Mouse (Mus musculus): ENCODE measurements around the gene March2.
A peak's percentile ranks its signal among the peaks of the same experiment; 100 is the strongest.

The March2 gene

GRCm38 (mm10) chr17:33718944-33719725, 665 bp upstream of the March2 start:
- DNase-seq (ENCODE audit: low spot score in 2 of 2), result no peak

GRCm38 (mm10) chr17:33717982-33718381, 488 bp downstream of the March2 start:
- no peak for DNase-seq (ENCODE audit: low spot score in 2 of 2)

GRCm38 (mm10) chr17:33717246-33717645, 1.2 kb downstream of the March2 start:
- DNase-seq (ENCODE audit: low spot score in 2 of 2), result no peak

GRCm38 (mm10) chr17:33714779-33715178, 3.7 kb downstream of the March2 start:
- DNase-seq (ENCODE audit: low spot score in 2 of 2), result no peak

GRCm38 (mm10) chr17:33713271-33713670, 5.2 kb downstream of the March2 start:
- DNase-seq (ENCODE audit: low spot score in 2 of 2), result no peak

- DNase-seq (ENCODE audit: low spot score in 2 of 2), result no peak
These were observed 8.6 kb downstream of the March2 start for GRCm38 (mm10) chr17:33709834-33710233.

GRCm38 (mm10) chr17:33703091-33703490, 15.4 kb downstream of the March2 start:
- no peak for DNase-seq (ENCODE audit: low spot score in 2 of 2)

- DNase-seq (ENCODE audit: low spot score in 2 of 2), result no peak
These were observed 16.3 kb downstream of the March2 start for GRCm38 (mm10) chr17:33702178-33702577.

GRCm38 (mm10) chr17:33695471-33695870, 23.0 kb downstream of the March2 start:
- no peak for DNase-seq (ENCODE audit: low spot score in 2 of 2)

GRCm38 (mm10) chr17:33686760-33687159, 31.7 kb downstream of the March2 start, which contains the start of gene Hnrnpm:
TSS of gene Hnrnpm (minus strand) at chr17:33686860.
- DNase-seq (ENCODE audit: low spot score in 2 of 2), result no peak

- DNase-seq (ENCODE audit: low spot score in 2 of 2), result peak; percentile 94 to 95
These were observed 33.2 kb downstream of the March2 start for GRCm38 (mm10) chr17:33685249-33685653.

- DNase-seq (ENCODE audit: low spot score in 2 of 2), result peak; percentile 62
These were observed 33.7 kb downstream of the March2 start for GRCm38 (mm10) chr17:33684671-33685231.

- no peak for DNase-seq (ENCODE audit: low spot score in 2 of 2)
These were observed 36.7 kb downstream of the March2 start for GRCm38 (mm10) chr17:33681767-33682166.

- no peak for DNase-seq (ENCODE audit: low spot score in 2 of 2)
These were observed 39.7 kb downstream of the March2 start for GRCm38 (mm10) chr17:33678771-33679170.

GRCm38 (mm10) chr17:33676086-33676485, 42.4 kb downstream of the March2 start:
- no peak for DNase-seq (ENCODE audit: low spot score in 2 of 2)

GRCm38 (mm10) chr17:33675452-33675851, 43.0 kb downstream of the March2 start:
- no peak for DNase-seq (ENCODE audit: low spot score in 2 of 2)

GRCm38 (mm10) chr17:33673837-33674236, 44.6 kb downstream of the March2 start:
- DNase-seq (ENCODE audit: low spot score in 2 of 2), result no peak

GRCm38 (mm10) chr17:33669681-33670080, 48.8 kb downstream of the March2 start:
- no peak for DNase-seq (ENCODE audit: low spot score in 2 of 2)

- no peak for DNase-seq (ENCODE audit: low spot score in 2 of 2)
These were observed 51.7 kb downstream of the March2 start for GRCm38 (mm10) chr17:33666813-33667212.

- no peak for DNase-seq (ENCODE audit: low spot score in 2 of 2)
These were observed 68.5 kb downstream of the March2 start for GRCm38 (mm10) chr17:33649781-33650475.

GRCm38 (mm10) chr17:33645073-33645472, 73.4 kb downstream of the March2 start:
- DNase-seq (ENCODE audit: low spot score in 2 of 2), result no peak

GRCm38 (mm10) chr17:33644068-33644467, 74.4 kb downstream of the March2 start:
- no peak for DNase-seq (ENCODE audit: low spot score in 2 of 2)

GRCm38 (mm10) chr17:33639743-33640142, 78.7 kb downstream of the March2 start:
- DNase-seq (ENCODE audit: low spot score in 2 of 2), result no peak
